Mouse (Mus musculus) macrophage (primary cell): ENCODE measurements around the gene Ubtfl1. TPM values are rescaled to one million over a fixed set of nuclear protein-coding genes. Genes with fewer than 3 reads are reported as not detected.
"Not testable (repeated sequence)": the region's sequence is repeated elsewhere in the genome, so short reads cannot be mapped to it uniquely, and the experiment has no call there.

Experiments used
- H3K27ac ChIP-seq: fragments of 350-480 bp; formaldehyde crosslinking; 2 replicates; pipeline ENCODE4 v1.9.0; 2021
- H3K36me3 ChIP-seq: fragments of 350-480 bp; formaldehyde crosslinking; 2 replicates; pipeline ENCODE4 v1.9.0; 2021; ENCODE audit errors: inconsistent target
- H3K4me3 ChIP-seq: fragments of 350-480 bp; formaldehyde crosslinking; 2 replicates; pipeline ENCODE4 v1.9.0; 2021; ENCODE audit errors: inconsistent target
- H3K79me2 ChIP-seq: fragments of 350-480 bp; formaldehyde crosslinking; 2 replicates; pipeline ENCODE4 v1.9.0; 2021; ENCODE audit errors: inconsistent target
- WGBS: methylation state at CpG from one replicate; pipeline ENCODE4 v1.1.7; 2026; ENCODE audit warnings: inconsistent platforms; ENCODE audit not compliant: missing documents; 5-methylcytosine and 5-hydroxymethylcytosine counted together
- polyA plus RNA-seq: library from polyadenylated mRNA; stranded (reverse); fragments of 250-400 nt; gene quantifications from 3 replicates; pipeline ENCODE4 v1.2.4, GENCODE M21; 2018; ENCODE audit warnings: inconsistent platforms
- total RNA-seq, 78 experiments: library from RNA; depleted of rRNA; stranded (reverse); fragments of 250-400 nt; gene quantifications; 1 replicate in 9 of 78; 2 replicates in 24 of 78; 3 replicates in 43 of 78; 4 replicates in 2 of 78; pipeline ENCODE4 v1.2.4; 2018; ENCODE audit warnings: inconsistent platforms in 56 of 78

Ubtfl1 gene
- not detected for total RNA-seq (2018; cell fraction: chromatin; rRNA removed)
- not detected for total RNA-seq (2018; cell fraction: cytosol; rRNA removed)
- total RNA-seq (2018; cell fraction: nucleus; rRNA removed), result not detected
- polyA plus RNA-seq, result not detected in 3 replicates

DNA sequence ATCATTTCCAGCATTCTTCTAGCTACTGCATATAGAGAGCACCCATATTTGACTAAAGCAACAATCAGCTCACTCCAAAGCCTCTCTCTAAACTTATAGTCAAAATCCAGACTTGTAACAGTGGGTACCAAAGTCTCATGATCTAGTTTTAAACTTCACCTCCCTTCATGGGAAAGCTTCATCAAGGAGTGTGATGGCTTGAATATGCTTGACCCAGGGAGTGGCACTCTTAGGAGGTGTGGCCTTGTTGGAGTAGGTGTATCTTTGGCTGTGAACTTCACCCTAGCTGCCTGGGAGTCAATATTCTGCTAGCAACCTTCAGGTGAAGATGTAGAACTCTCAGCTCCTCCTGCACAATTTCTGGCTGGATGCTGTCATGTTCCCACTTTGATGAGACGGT lies at the start of gene Ubtfl1:
Gene Ubtfl1, plus strand, starts transcription at position 301 of the 400 bp plus-strand sequence.
- 67% methylated on average over 1 of the region's 1 CpGs for WGBS
- no peak within 1 kb of the TSS for H3K4me3 ChIP-seq
- H3K27ac ChIP-seq, result no peak within 1 kb of the TSS
- no peaks in the 10 kb centered on the region for H3K79me2 ChIP-seq
- no peaks in the 10 kb centered on the region for H3K36me3 ChIP-seq

DNA sequence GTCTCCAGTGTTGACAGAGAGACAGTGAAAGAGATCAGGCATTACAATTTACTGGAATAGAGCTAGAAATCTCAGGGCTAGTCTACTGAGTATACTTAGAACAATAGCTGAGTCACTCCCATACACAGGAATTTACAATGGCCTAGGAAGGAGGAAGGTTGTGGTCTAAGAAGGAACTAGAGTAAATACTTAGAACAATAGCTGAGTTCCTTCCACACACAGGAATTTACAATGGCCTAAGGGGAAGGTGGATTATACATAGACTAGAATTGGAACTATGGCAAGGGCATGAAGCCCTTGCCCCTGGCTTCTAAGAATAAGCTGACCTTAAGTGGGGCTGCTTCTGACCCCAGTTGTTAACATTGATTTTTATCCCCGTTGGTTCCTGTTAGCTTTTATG lies 31.2 kb upstream of the Ubtfl1 start:
- not testable (repeated sequence) for H3K79me2 ChIP-seq, H3K4me3 ChIP-seq, H3K36me3 ChIP-seq, H3K27ac ChIP-seq
- WGBS, result 90% methylated on average over 1 of the region's 1 CpGs

DNA sequence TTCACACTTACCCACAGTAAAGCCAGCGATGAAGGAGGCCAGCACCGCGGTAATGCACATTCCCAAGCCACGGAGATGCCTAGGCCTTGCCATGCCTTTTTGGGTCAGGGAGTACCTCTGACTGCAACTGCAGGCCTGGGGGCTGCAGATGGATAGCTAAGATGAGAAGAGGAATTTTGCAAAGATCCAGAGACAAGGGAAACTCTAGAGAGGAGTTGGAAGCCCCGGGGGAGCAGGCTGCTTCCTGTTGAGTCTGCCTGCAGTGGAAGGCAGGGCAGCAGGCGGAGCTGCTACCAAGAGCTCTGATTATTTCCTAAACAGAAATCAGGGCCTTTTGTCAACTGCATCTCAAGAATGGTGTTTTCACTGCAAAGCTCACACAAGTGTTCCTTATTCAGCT lies 18.4 kb upstream of the Ubtfl1 start:
- H3K36me3 ChIP-seq, result no peaks in the 10 kb centered on the region
- H3K4me3 ChIP-seq, result no peak overlapping the region
- H3K79me2 ChIP-seq, result no peaks in the 10 kb centered on the region
- WGBS, result 41% methylated on average over 6 of the region's 6 CpGs
- H3K27ac ChIP-seq, result no peak overlapping the region

DNA sequence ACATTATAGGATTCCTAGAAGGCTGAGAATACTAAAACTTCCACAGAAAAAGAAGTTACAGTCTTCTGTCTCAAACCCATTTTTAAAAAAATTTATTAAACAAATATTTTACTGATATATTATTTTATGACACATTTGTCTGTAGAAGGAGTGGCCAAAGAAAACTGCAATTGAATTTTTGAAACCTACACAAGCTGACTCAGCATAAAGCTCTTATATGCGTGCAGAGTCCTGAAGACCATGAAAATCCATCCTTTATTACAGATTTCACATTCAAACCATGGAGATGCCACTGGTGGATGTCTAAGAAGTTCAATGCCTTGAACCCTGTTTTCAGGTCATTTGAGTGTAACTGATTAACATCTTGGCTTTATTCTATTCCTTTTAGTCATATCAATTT lies 4.6 kb upstream of the Ubtfl1 start:
- no peaks in the 10 kb centered on the region for H3K79me2 ChIP-seq
- no peaks in the 10 kb centered on the region for H3K36me3 ChIP-seq
- 91% methylated on average over 1 of the region's 1 CpGs for WGBS
- H3K27ac ChIP-seq, result no peak overlapping the region
- H3K4me3 ChIP-seq, result no peak overlapping the region

DNA sequence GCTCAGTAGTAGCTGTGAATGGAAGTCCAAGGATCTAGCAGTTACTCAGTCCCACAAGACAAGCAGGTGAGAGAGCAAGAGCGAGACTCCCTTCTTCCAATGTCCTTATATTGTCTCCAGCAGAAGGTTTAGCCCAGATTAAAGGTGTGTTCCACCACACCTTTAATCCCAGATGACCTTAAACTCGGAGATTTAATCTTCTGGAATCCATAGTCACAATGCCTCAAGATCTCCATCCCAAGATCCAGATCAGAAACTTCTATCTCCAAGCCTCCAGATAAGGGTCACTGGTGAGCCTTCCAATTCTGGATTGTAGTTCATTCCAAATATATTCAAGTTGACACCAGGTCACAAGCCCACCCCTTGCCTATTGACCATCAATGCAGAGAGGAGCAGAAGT lies 1.3 kb upstream of the Ubtfl1 start, which contains the start of gene Naalad2:
Gene Naalad2, minus strand, starts transcription at position 101 of the 400 bp plus-strand sequence.
- not testable (repeated sequence) for H3K36me3 ChIP-seq, H3K79me2 ChIP-seq, H3K27ac ChIP-seq, H3K4me3 ChIP-seq
- WGBS, result 72% methylated on average over 2 of the region's 2 CpGs

DNA sequence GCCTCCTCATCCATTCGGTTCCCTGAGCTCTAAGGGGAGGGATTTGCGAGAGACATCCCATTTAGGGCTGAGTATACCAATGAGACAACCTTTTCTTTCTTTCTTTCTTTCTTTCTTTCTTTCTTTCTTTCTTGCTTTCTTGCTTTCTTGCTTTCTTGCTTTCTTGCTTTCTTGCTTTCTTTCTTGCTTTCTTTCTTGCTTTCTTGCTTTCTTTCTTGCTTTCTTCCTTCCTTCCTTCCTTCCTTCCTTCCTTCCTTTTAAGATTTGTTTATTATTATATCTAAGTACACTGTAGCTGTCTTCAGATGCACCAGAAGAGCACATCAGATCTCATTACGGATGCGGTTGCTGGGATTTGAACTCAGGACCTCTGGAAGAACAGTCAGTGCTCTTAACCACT lies 8.2 kb downstream of the Ubtfl1 start:
- WGBS, result 87% methylated on average over 4 of the region's 4 CpGs
- H3K4me3 ChIP-seq, result not testable (repeated sequence)

DNA sequence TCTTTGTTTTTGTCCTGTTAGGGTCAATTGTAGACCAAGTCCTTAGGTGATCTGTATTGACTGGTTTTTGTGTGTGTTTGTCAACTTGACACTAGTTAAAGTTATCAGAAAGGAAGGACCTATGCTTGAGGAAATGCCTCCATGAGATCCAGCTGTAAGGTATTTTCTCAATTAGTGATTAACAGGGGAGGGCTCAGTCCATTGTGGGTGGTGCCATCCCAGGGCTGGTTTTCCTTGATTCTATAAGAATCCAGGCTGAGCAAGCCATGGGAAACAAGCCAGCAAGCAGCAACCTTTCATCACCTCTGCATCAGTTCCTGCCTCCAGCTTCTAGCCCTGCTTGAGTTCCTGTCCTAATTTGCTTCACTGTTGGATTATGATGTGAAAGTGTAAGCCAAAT lies 26.1 kb downstream of the Ubtfl1 start, which contains the start of gene Mbd3l2:
Gene Mbd3l2, plus strand, starts transcription at position 301 of the 400 bp plus-strand sequence.
- H3K4me3 ChIP-seq, result no peak within 1 kb of the TSS
- no peaks in the 10 kb centered on the region for H3K36me3 ChIP-seq
- H3K79me2 ChIP-seq, result no peaks in the 10 kb centered on the region
- no peak within 1 kb of the TSS for H3K27ac ChIP-seq

More for the DNA sequence above, 8.2 kb downstream of the Ubtfl1 start:
- H3K27ac ChIP-seq, H3K36me3 ChIP-seq, H3K79me2 ChIP-seq: not testable (repeated sequence)

DNA sequence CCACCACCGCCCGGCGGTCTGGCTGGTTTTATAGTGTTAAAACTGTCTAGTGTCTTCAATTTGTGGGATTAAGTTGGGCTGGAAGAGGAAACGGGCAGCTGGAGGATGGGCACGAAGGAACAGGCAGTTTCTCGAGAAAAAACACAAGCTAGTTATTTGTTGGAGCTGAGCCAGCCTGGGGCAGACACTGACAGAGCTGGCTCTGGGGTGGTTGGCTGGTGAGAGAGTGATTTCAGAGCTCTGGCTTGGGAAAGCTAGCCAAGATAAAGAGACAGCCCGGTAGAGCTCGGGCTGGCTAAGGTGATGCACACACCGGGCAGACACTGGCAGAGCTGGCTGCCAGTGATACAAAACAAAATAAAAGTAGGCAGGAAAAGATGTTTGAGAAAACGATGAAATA lies 27.5 kb downstream of the Ubtfl1 start:
- 79% methylated on average over 10 of the region's 10 CpGs for WGBS
- no peaks in the 10 kb centered on the region for H3K79me2 ChIP-seq
- H3K4me3 ChIP-seq, result no peak overlapping the region
- H3K27ac ChIP-seq, result no peak overlapping the region
- no peaks in the 10 kb centered on the region for H3K36me3 ChIP-seq

DNA sequence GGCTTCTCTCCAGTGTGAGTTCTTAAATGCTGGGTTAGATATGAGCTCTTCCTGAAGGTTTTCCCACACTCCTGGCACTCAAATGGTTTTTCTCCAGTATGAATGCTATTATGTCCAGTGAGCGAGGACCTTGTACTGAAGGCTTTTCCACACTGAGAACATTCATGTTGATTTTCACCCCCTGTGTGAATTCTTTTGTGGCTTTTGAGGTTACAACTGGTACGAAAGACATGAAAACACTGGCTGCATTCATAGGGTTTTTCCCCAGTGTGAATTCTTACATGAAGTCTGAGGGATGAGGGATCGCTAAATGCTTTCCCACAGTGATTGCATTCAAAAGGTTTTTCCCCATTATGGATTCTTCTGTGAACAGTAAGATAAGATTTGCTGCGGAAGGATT lies 52.3 kb downstream of the Ubtfl1 start:
- Histone ChIP-seq H3K27ac (no peak overlapping the region), H3K36me3 (no peaks in the 10 kb centered on the region), H3K79me2 (no peaks in the 10 kb centered on the region), H3K4me3 (no peak overlapping the region)
- WGBS, result 94% methylated on average over 4 of the region's 4 CpGs

Other genes with a start within 250 kb of the Ubtfl1 start
- 34.6 to 47.5 TPM (median 38.4 TPM) in 3 replicates for gene Chordc1, start 112.3 kb upstream of the Ubtfl1 start, polyA plus RNA-seq
- not detected in 3 replicates for gene Naalad2, start 1.4 kb upstream of the Ubtfl1 start, polyA plus RNA-seq
- not detected in 3 replicates for gene Mbd3l2, start 26.2 kb downstream of the Ubtfl1 start, polyA plus RNA-seq
- gene Zfp558, start 73.8 kb downstream of the Ubtfl1 start, polyA plus RNA-seq, result 0.75 to 1.0 TPM (median 0.90 TPM) in 3 replicates
- gene Mbd3l1, start 73.9 kb downstream of the Ubtfl1 start, polyA plus RNA-seq, result not detected in 3 replicates